Mouse (Mus musculus) layer of hippocampus, adult 18-20 months (tissue): ENCODE measurements around the gene Dnajb2. TPM values are rescaled to one million over a fixed set of nuclear protein-coding genes. Genes with fewer than 3 reads are reported as not detected.
"Not testable (repeated sequence)": the region's sequence is repeated elsewhere in the genome, so short reads cannot be mapped to it uniquely, and the experiment has no call there.

Experiments
- DNase-seq, 2 experiments: peaks; one replicate each; pipeline ENCODE4 v3.0.0; 2022; ENCODE audit warnings: low spot score in 2 of 2
- total RNA-seq, 2 experiments: library from RNA; stranded (reverse); gene quantifications; 2 replicates each; pipeline ENCODE4 v1.2.3; 2021

The Dnajb2 gene
- total RNA-seq, 2 experiments from 2014 or later, result 93.4 to 100 TPM

DNA sequence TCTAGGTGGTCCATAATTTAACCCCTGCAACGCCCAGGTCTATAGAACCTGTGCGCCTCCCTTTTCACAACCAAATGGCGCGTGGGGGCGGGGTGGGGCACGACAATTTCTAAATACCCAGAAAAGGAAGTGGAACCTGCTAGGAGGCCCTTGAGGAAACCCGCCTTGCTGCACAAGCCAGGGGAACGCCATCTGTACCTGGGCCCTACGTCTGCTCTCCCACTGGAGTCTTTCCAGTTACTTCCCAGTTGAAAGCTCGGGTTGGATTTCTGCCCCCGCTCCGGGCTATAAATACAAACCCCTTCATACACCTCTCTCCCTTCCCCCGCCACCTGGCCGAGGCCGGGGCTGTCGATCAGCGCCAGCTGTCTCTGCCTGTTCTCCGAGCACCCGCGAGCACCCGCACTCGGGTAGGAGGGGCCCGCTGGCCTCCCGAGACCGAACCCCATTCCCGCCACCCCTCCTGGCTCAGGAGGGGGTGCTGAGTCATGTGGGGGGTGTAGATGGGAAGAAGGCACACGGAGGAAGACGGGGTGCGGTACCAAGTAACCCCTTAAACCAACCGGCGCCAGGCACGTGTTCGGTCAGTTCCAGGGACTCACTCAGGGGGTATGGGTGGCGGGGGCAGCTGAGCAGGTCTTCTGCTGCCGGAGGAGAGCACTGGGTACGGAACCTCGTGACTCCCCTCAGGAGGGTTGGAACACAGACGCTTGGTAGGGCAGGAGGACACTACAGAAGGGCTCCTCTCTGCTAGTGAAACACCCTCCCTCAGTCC is 17.8 kb upstream of the Dnajb2 start:
- peak; percentile 62 to 67 for DNase-seq

DNA sequence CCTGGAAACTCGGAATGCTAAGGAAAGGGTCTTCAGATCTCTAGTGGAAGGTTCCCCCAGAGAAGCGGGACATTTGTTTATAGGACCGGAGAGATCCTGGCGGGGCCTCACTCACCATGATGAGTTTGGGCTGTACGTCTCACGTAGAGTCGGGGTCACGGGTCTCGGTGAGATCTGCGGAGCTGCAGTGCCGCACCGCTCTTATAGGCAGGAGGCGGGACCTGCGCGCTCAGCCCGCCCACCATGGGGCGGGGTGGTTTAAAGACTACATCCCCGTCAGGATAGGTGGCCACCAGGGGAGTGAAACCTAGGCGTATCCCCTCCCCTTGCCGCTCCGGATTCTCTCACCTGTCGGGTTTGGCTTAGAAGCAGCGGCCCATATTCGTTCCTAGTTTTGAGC is 17.1 kb upstream of the Dnajb2 start:
- DNase-seq, result peak; percentile 87 to 95

DNA sequence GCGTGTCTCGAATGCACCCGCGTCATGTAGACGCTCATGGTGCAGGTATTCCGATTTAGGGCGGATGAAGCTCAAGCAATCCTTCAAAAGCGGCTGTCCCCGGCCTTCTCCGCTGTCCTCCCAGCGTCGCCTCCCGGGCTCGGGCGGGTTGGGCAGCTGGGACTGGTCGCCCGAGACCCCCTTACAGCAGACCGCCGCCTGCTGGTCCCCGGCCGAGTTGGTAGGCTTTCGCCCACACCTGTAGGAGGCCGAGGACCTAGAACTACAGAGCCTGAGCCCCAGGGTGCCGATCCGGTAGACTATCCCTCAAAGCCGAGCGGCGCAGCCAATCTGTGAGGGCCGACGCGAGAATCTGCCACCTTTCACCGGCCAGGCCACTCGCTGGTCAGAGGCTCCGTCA is 16.7 kb upstream of the Dnajb2 start, which contains the start of gene Tuba4a:
Tuba4a (minus strand) TSS at position 335 of the 400 bp plus-strand sequence.
- peak in 1 of 2 experiments; percentile 16 for DNase-seq

DNA sequence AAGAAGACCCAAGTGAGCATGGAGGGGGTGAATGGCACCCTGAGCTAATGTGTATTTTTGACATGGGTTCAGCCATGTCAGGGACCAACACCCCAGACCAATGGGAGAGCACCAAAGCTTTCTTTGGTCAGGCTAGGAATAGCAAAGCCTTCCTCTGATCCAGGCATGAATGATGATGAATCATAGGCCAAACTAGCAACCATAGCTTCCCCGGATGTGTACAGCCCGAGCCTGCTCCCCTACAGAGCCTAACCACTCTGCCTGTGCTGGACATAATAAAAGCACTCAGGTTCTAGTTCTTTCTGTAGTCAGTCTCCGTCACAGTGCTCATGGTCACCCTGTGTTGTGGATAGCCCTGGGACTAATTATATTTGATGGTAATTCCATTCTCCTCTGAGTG is 14.7 kb upstream of the Dnajb2 start:
- no peak for DNase-seq

DNA sequence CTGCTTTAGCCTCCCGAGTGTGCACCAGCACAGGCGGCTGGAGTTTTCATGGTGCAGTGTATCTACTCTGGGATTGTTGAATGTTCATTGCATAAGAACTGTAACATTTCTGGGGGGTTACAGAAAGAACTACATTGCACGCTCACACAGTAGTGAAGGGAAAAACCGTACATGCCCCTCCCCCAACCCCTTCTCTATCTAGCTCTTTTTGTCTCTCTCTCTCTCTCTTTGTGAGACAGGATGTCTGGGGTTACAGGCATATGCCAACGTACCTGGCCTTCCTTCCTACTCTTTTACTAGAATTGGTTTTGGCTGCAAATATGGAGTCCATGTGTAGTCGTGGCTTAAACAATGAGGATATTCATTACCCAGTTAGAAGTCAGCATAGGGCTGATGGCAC is 13.3 kb upstream of the Dnajb2 start:
- DNase-seq, result no peak

DNA sequence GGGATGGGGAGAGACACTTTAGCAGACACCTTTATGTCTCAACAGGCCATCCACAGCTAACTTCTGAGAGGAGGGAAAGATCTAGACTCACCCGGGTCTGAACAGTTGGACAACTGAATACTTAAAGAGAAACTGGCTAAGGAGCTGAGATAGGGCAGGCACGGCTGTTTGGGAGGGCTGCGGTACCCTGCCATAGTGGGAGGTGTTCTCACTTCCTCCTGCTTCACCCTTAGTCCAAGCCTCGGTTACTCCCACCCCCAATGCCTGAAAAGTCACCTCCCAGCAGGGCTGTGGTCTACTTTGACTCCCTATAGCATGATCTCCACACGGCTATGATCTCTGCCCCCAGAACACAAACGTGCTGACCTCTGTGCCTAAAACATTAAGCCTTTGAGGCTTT is 12.7 kb upstream of the Dnajb2 start:
- DNase-seq, result no peak

DNA sequence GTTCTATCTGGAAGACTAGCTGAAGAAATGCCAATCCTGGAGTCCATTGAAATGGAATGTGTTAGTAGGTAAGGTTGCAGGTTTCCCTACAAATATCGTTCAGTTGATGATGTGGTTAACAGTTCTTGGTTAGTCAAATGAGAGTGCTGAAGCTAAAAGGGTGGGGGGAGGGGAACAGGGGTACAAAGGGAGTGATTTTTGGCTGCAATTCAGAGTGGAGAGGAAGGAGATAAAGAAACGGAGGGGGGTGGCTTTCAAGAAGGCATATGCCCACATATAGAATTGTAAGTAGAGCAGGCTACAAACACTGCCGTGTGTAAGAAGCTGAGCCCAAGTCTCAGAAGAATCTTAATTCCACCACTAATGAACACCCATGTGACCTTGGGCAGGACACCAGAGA is 10.7 kb upstream of the Dnajb2 start:
- no peak for DNase-seq

DNA sequence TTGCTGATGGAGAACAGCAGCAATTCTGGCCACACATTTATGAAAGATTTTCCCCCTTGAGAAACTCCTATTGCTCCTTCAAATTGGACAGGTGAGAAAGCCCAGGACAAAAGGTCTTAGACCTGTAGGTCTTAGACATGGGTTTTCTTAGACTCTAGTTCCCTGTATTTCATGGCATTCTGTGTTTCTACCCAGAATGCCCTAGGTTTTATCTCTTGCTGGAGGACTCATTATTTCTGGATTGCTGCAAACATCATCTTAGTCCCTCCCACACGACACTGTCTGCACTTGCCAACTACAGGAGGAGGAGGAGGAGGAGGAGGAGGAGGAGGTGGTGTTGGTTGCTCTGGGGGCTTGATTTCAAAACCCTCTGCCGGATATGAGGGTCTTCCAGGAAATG is 10.1 kb upstream of the Dnajb2 start:
- no peak for DNase-seq

DNA sequence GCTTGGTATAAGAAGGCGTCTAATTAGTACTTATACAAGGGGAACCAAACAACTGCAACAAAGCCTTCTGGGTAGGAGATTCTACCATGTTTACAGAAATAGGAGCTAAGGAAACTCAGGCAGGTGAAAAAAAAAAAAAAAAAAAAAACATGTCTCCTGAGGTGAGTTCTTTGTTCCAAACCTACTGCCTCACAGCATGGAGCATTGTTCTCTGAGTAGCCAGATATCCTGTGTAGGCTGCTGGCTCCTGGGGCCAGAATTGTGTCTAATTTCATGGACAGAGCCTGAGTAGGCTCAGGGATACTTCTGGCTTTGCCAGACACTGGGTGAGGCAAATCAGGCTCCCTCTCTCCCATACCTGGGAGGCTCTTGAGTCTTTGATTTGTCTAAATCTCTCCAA is 8.6 kb upstream of the Dnajb2 start:
- DNase-seq, result no peak

DNA sequence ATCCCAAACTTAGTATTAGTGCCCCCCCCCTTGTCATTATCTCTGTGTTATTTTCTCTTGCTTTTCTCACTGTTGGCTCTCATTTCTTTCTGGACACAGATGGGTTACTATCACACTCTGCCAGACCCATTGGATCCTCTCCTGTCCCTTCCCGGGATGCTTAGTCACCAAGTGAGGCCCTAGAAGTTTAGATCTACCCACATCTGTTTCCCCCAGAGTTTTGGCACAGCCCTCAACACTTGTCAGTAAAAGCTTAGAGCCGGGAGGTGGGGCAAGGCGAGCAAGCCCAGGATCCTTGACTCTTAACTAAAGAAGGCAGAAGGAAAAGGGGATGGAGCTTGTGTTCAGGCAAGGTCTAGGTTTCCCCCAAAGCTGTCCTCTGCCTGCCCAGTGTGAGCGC is 7.0 kb upstream of the Dnajb2 start:
- no peak for DNase-seq

DNA sequence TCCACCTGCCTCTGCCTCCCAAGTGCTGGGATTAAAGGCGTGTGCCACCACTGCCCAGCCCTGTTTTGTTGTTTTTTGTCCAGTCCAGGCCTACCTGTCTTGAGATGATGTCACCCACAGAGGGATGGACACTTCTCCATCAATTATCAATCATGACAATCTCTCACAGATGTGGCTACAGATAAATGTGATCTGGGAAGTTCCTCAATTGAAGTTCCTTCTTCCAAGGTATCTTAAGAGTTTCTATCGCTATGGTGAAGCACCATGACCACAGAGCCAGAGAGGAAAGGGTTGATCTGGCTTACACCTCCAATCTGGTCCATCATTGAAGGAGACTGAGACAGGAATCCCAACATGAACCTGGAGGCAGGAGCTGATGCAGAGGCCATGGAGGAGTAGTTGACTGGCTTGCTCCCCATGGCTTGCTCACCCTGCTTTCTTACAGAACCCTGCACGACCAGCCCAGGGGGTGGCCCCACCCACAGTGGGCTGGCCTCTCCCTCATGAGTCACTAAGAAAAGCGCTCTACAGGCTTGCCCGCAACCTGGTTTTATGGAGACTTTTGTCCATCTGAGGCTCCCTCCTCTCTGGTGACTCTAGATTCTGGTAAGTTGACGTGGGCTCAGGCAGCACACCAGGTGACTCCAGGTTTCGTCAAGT is 5.7 kb upstream of the Dnajb2 start:
- DNase-seq, result no peak

DNA sequence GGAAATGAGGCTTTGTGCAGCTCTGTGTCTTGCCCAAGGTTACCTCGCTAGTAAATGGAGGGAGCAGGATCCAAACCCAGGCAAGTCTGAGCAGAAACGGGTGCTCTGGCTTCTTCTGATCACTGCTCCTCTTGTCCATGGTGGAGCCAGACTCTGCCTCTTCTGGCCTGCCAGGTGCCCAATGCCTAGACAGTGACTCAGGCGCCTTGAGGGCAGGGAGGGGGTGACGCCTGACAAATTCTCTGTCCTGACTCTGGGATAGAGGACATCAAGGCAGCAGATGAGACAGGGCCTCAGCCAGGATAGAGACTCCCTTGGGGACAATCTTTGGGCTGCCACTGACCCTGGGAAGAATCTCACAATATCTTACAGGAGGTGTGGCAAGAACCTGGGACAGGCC is 5.0 kb upstream of the Dnajb2 start:
- no peak for DNase-seq

DNA sequence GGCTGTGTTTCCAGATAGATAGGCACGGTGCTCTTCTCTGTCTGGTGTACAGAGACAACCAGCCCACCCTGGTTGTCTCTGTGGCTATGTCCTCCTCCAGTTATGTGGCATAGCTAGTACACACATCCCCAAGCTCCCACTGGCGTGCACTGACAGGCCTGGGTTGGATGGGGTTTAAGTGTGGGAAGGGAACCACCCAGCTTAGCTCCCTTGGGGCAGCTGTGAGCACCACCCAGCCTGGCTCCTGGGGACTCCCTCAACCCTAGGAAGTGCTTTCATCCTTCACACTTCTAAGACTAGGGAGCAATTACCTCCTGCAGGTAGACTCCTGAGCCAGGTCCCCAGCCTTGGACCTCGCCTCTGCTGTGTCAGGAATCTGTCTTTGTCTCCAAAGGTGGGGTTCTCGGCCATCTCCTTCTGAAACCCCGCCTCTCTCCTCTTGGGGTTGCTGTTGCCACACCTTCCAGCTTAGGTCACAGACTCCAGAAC is 4.5 kb upstream of the Dnajb2 start, which contains the start of gene A630095N17Rik:
A630095N17Rik (minus strand) TSS at position 439 of the 489 bp plus-strand sequence.
- no peak for DNase-seq

DNA sequence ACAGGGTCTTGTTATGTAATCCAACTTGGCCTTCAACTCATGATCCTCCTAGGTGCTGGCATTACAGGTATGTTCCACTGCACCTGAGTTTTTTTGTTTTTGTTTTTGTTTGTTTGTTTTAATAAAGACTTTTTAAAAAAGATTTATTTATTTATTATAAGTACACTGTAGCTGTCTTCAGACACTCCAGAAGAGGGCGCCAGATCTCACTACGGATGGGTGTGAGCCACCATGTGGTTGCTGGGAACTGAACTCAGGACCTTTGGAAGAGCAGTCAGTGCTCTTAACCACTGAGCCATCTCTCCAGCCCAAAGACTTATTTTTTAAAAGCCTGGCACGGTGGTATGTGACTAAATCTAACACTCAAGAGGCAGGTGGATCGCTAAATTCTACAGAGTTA is 3.7 kb upstream of the Dnajb2 start:
- not testable (repeated sequence) for DNase-seq

DNA sequence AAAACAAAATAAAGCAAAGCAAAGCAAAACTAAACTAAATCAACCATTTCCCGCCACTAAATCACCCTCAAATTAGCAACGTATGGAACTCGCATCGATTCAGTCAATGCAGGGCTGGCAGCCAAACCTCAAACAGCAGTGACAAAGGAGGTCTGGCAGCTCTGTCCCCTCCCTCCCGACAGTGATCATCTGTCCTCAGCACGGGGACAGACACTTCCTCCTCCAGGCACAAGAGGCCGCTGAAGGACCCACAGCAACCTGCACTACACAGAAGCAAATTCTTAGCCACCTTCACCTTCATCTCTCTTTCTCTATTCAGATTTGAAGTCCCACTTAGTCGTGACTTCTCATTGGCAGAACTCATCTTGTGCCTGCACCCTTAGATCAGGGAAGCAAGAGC is 1.6 kb upstream of the Dnajb2 start:
- peak in 1 of 2 experiments; percentile 86 for DNase-seq

DNA sequence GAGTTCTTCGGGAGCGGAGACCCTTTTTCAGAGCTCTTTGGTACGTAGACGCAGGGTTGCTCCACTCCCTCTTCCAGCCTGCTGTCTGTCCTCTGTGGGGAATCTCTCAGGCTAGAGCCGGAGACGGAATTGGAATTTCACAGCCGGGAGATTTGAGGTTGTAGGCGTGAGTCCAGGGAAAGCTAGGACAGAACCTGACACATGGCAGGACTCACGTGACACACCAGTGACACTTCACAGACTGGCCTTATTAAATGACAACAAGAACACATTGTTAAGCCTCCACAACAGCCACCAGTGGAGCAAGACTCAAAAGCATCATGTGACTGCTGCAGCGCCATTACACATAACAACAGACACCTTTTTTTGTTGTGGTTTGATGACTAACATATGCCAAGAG is 3.4 kb downstream of the Dnajb2 start:
- DNase-seq, result peak in 1 of 2 experiments; percentile 71

DNA sequence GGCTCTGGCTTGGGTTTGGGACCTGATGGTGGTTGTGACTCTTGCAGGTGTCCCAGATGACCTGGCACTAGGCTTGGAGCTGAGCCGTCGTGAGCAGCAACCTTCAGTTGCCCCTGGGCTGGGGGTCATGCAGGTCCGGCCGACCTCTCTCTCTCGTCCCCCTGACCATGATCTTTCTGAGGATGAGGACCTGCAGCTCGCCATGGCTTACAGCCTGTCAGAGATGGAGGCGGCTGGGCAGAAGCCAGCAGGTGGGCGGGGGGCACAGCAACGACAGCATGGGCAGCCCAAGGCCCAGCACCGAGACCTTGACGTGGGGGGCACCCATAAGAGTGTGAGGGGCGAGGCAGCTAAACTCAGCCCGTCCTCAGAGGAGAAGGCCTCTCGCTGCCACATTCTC is 7.2 kb downstream of the Dnajb2 start:
- DNase-seq, result no peak

DNA sequence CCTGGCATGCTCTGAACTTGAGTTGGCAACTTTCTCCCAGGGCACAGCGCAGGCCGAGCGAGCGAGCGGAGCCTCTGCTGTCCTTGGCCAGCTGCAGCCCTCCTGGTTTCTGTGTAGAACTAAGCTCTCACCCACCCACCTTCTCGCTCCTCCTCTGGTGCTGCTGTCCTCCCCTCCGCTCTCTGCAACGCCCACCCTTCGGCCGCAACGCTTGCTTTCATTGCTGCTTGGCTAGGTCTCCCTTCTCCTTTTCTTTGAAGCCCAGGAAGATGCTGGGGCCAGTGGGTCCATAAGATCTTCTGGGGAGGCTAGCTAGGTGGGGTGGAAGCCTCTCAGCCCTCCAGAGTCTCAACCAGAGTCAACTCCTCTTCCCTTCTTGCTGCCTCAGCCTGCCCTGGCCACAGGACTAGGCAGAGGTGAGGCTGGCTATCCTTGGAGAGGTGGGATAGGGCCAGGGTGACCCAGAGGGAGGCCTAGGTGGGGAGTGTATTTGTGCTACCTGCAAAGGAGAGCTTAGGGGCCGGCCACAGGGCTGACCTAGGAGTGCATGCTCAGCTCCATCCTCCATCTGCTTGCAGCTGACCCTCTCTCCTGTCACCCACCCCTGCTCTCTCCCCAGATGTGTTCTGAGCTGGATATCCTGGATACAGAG is 8.1 kb downstream of the Dnajb2 start:
- no peak for DNase-seq

DNA sequence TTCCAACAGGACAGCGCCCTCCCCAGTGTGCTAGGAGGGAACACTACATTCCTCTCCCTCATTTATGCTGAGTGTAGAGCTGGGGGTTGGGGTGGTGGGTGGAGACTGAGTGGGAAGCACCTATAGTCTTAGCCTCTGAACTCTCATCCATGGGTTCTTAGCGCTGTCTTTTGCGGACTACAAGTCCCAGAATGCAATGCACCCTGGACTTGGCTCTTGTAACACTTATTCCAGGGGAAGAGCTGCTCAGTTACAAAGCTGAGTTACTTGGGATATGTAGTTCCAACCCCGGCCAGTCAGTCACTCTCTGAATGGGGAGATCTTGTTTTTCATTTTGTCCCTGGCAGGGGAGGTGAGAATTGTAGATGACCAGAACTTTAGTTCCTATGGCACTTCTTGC is 8.6 kb downstream of the Dnajb2 start:
- peak; percentile 60 to 80 for DNase-seq

DNA sequence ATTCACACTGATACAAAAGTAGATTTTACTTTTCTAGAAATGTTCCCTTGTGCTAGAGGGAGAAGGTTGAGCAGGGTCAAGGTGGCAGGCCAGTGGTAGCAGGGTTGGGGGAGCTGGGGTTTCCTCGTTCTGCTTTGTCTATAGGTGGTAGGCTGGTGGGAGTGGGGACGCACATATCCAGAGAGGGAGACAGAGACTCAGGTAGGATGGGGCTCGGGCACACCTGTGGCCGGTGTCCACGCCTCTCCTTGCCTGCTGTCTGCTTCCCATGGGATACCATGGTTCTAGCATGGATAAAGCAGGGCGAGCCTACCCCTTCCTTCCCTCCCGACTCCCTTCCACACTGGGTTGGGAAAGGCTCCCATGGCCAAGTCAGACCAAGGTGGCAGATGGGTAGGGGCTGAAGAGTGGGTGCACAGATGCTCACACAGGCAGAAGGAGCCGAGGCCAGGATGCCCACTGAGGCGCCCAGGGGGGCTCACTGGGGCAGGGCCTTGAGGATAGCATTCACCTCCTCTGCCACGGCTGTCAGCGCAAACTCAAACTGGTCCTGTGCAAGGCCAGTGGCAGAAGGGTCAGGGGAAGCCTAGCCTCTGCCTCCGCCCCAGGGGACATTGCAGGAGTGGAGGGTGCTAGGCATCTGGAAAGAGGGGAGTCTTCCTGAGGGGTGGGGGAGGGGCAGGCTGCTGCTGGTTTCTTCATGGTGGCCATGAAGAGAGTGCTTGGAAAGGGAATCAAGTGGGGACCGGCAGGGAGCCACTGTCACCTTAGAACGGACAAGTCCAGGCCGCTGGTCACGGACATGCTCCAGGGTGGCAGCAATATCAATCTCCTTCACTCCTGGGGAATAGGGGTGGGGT is 11.1 kb downstream of the Dnajb2 start:
- no peak for DNase-seq
